ENCODE assay signal across 8 mouse cellular contexts in genomic region chr5:137671443-137672240, GRCm38 (mm10). TPM values are rescaled to one million over a fixed set of nuclear protein-coding genes. Genes with fewer than 3 reads are reported as not detected.
DNase-seq lines count a peak whose midpoint lies in the region; ATAC-seq and TF ChIP-seq lines count a peak whose summit lies in the region.

No protein-coding gene starts in this region.

- H3K4me2 ChIP-seq in kidney, embryonic 14.5 days (replicated peaks; ENCODE audit: low read depth, low read length), result no peak overlapping the region
- peak overlapping the region; percentile 28; the same call in 1 of the 2 replicates for H3K4me2 ChIP-seq in lung, embryonic 15.5 days
- H3K4me2 ChIP-seq in stomach, embryonic 16.5 days (ENCODE audit: low read depth, low read length), result peak overlapping the region; percentile 9; the same call in 1 of the 2 replicates

- H3K79me2 ChIP-seq in heart, adult 2 months (replicated peaks; ENCODE audit: control insufficient read depth, insufficient read depth, low read length), result no peaks in the 10 kb centered on the region

- TF ChIP-seq EP300 in heart, adult 2 months (IDR thresholded peaks at IDR 0.05; ENCODE audit: insufficient read depth, low read depth, low read length), result peak; percentile 100

- peaks cover 2% of the 10 kb centered on the region; the same call in 1 of the 2 replicates for H3K4me1 ChIP-seq in bone marrow, adult 2 months (ENCODE audit: control insufficient read depth, insufficient read depth, low read length)
- H3K4me1 ChIP-seq in heart, adult 2 months (ENCODE audit: control insufficient read depth, insufficient read depth, low read length), result peaks cover 20% of the 10 kb centered on the region
- H3K4me1 ChIP-seq in kidney, embryonic 14.5 days (ENCODE audit: control insufficient read depth, insufficient read depth, low read length), result peaks cover 20% of the 10 kb centered on the region
- H3K4me1 ChIP-seq in lung, embryonic 15.5 days, result peaks cover 30% of the 10 kb centered on the region
- peaks cover 28% of the 10 kb centered on the region for H3K4me1 ChIP-seq in stomach, embryonic 16.5 days (ENCODE audit: control insufficient read depth, insufficient read depth, low read length)

- H3K27ac ChIP-seq in bone marrow, adult 2 months (ENCODE audit: control insufficient read depth, insufficient read depth, low read depth, low read length, poor library complexity), result peak overlapping the region; percentile 9; the same call in 1 of the 2 replicates
- peak overlapping the region; percentile 87 for H3K27ac ChIP-seq in heart, adult 2 months
- peak overlapping the region; percentile 69; the same call in 1 of the 2 replicates for H3K27ac ChIP-seq in kidney, embryonic 14.5 days (ENCODE audit: low read depth, low read length)
- peak overlapping the region; percentile 81 for H3K27ac ChIP-seq in lung, embryonic 15.5 days
- H3K27ac ChIP-seq in stomach, embryonic 16.5 days (ENCODE audit: low read length), result peak overlapping the region; percentile 86

- TF ChIP-seq POLR2A in bone marrow, adult 2 months (IDR thresholded peaks at IDR 0.05; ENCODE audit: borderline replicate concordance, control insufficient read depth, low read depth, low read length), result no peak
- TF ChIP-seq POLR2A in heart, adult 2 months (IDR thresholded peaks at IDR 0.05; ENCODE audit: insufficient read depth, low read depth, low read length), result peak; percentile 59

- 7% methylated on average over 9 of the region's 9 CpGs for WGBS in bone marrow, adult 2 months
- 4% methylated on average over 9 of the region's 9 CpGs for WGBS in heart, adult 2 months
- WGBS in kidney, embryonic 14.5 days, result 14% methylated on average over 9 of the region's 9 CpGs
- WGBS in lung, embryonic 15.5 days, result 10% methylated on average over 9 of the region's 9 CpGs
- 8% methylated on average over 9 of the region's 9 CpGs for WGBS in stomach, embryonic 16.5 days

- ATAC-seq in kidney, embryonic 14.5 days (ENCODE audit: low FRiP score, low TSS enrichment), result peak; percentile 63
- peak; percentile 62 for ATAC-seq in lung, embryonic 15.5 days (ENCODE audit: borderline replicate concordance, extremely low read depth, low FRiP score, low TSS enrichment)
- ATAC-seq in stomach, embryonic 16.5 days (ENCODE audit: insufficient read depth, low FRiP score), result peak; percentile 80
- no peak for ATAC-seq in erythroid progenitor cell, adult 5-6 weeks (replicated peaks; ENCODE audit: low FRiP score, poor library complexity, severe bottlenecking)

- H3K4me3 ChIP-seq in bone marrow, adult 2 months (replicated peaks; ENCODE audit: control insufficient read depth, low read depth, low read length), result no peak overlapping the region
- H3K4me3 ChIP-seq in heart, adult 2 months, result no peak overlapping the region
- H3K4me3 ChIP-seq in kidney, embryonic 14.5 days (ENCODE audit: low read length), result no peak overlapping the region
- H3K4me3 ChIP-seq in lung, embryonic 15.5 days, result no peak overlapping the region
- H3K4me3 ChIP-seq in stomach, embryonic 16.5 days (replicated peaks; ENCODE audit: low read length), result no peak overlapping the region

- 0 out of 2 replicates have a peak overlapping the region, but pooled peaks have one; percentile 0 for H3K9ac ChIP-seq in heart, adult 2 months (ENCODE audit: low read depth, low read length)
- H3K9ac ChIP-seq in kidney, embryonic 14.5 days (ENCODE audit: low read depth, low read length), result no peak overlapping the region
- H3K9ac ChIP-seq in lung, embryonic 15.5 days, result no peak overlapping the region
- H3K9ac ChIP-seq in stomach, embryonic 16.5 days (ENCODE audit: low read length), result peak overlapping the region; percentile 52

- H3K9me3 ChIP-seq in kidney, embryonic 14.5 days (ENCODE audit: control insufficient read depth, low read length), result no peaks in the 10 kb centered on the region
- no peaks in the 10 kb centered on the region for H3K9me3 ChIP-seq in lung, embryonic 15.5 days
- H3K9me3 ChIP-seq in stomach, embryonic 16.5 days (replicated peaks; ENCODE audit: control insufficient read depth, low read length), result no peaks in the 10 kb centered on the region

- no peaks in the 10 kb centered on the region for H3K27me3 ChIP-seq in heart, adult 2 months (ENCODE audit: control insufficient read depth, insufficient read depth, low read length)
- H3K27me3 ChIP-seq in kidney, embryonic 14.5 days (ENCODE audit: control insufficient read depth, insufficient read depth, low read length), result no peaks in the 10 kb centered on the region
- no peaks in the 10 kb centered on the region for H3K27me3 ChIP-seq in lung, embryonic 15.5 days
- H3K27me3 ChIP-seq in stomach, embryonic 16.5 days (ENCODE audit: control insufficient read depth, insufficient read depth, low read length), result no peaks in the 10 kb centered on the region

- H3K36me3 ChIP-seq in heart, adult 2 months (ENCODE audit: control insufficient read depth, insufficient read depth, low read length), result peaks cover 3% of the 10 kb centered on the region
- H3K36me3 ChIP-seq in kidney, embryonic 14.5 days (ENCODE audit: control insufficient read depth, insufficient read depth, low read length), result peaks cover 12% of the 10 kb centered on the region
- H3K36me3 ChIP-seq in lung, embryonic 15.5 days, result peaks cover 10% of the 10 kb centered on the region; the same call in 1 of the 2 replicates
- 0 out of 2 replicates have a peak, but pooled peaks cover 4% of the 10 kb centered on the region for H3K36me3 ChIP-seq in stomach, embryonic 16.5 days (ENCODE audit: control insufficient read depth, insufficient read depth, low read length)

- no peak for TF ChIP-seq CTCF in bone marrow, adult 2 months (IDR thresholded peaks at IDR 0.05; ENCODE audit: control insufficient read depth, insufficient read depth, low read length)
- peak; percentile 16; the same call in 1 of the 2 replicates for TF ChIP-seq CTCF in heart, adult 2 months (IDR thresholded peaks at IDR 0.05)

- peak; percentile 21 to 26 for DNase-seq in layer of hippocampus, postnatal 10 days (ENCODE audit: low spot score in 2 of 2)
- DNase-seq in layer of hippocampus, adult 9-11 months, result no peak
- peak; percentile 77 to 86 for DNase-seq in heart, adult 2 months

- intact Hi-C loops in heart, adult 2 months (cut with DNase I), result no loop called here

RNA-seq across cellular contexts. Expression of gene Agfg2, which starts 12.9 kb away (rescaled TPM):
- total RNA-seq in layer of hippocampus, postnatal 10 days (2021), result 10 to 100 TPM; 46.2 to 46.9 TPM
- 33.1 and 50.5 TPM in 2 replicates for polyA plus RNA-seq in bone marrow, adult 2 months (2011; ENCODE audit: insufficient read depth, insufficient read length, low replicate concordance, missing spikeins)
- total RNA-seq in heart, adult 2 months (2021), result 10 to 100 TPM; 15.6 to 19.1 TPM
- 11.9 and 12.5 TPM in 2 replicates for polyA plus RNA-seq in heart, adult 2 months (2012; rRNA removed)
- 14.4 and 14.8 TPM in 2 replicates for polyA plus RNA-seq in kidney, embryonic 14.5 days (2014; fragmentation: Nextera tagmentation; extraction: Ambion mirVana)
- 15.5 and 16.7 TPM in 2 replicates for polyA plus RNA-seq in lung, embryonic 15.5 days (2015; fragmentation: Nextera tagmentation; extraction: Ambion mirVana)
- polyA plus RNA-seq in stomach, embryonic 16.5 days (2015; fragmentation: Nextera tagmentation; extraction: Ambion mirVana), result 16.3 and 19.0 TPM in 2 replicates
- 91.4 and 101 TPM in 2 replicates for total RNA-seq in erythroid progenitor cell, adult 5-6 weeks (2015; ENCODE audit: low replicate concordance)
- total RNA-seq in erythroid progenitor cell, adult 5-6 weeks (2017; ENCODE audit: low replicate concordance), result 91.5 and 141 TPM in 2 replicates

RNA-seq across cellular contexts. Expression of gene Irs3, which starts 26.1 kb away (rescaled TPM):
- under 1 TPM; 0.18 to 0.25 TPM for total RNA-seq in layer of hippocampus, postnatal 10 days (2021)
- polyA plus RNA-seq in bone marrow, adult 2 months (2011; ENCODE audit: insufficient read depth, insufficient read length, low replicate concordance, missing spikeins), result 0.77 TPM in 1 of 2 replicates, not detected in the other
- under 1 TPM; 0.34 to 0.73 TPM for total RNA-seq in heart, adult 2 months (2021)
- 0.91 and 2.2 TPM in 2 replicates for polyA plus RNA-seq in heart, adult 2 months (2012; rRNA removed)
- polyA plus RNA-seq in kidney, embryonic 14.5 days (2014; fragmentation: Nextera tagmentation; extraction: Ambion mirVana), result 0.43 and 0.84 TPM in 2 replicates
- polyA plus RNA-seq in lung, embryonic 15.5 days (2015; fragmentation: Nextera tagmentation; extraction: Ambion mirVana), result 0.06 TPM in 1 of 2 replicates, not detected in the other
- polyA plus RNA-seq in stomach, embryonic 16.5 days (2015; fragmentation: Nextera tagmentation; extraction: Ambion mirVana), result 0.14 and 0.19 TPM in 2 replicates
- not detected in 2 replicates for total RNA-seq in erythroid progenitor cell, adult 5-6 weeks (2015; ENCODE audit: low replicate concordance)
- total RNA-seq in erythroid progenitor cell, adult 5-6 weeks (2017; ENCODE audit: low replicate concordance), result not detected in 2 replicates

RNA-seq across cellular contexts. Expression of gene Sap25, which starts 30.5 kb away (rescaled TPM):
- total RNA-seq in layer of hippocampus, postnatal 10 days (2021), result 1 to 10 TPM; 5.0 to 7.5 TPM
- 65.6 and 161 TPM in 2 replicates for polyA plus RNA-seq in bone marrow, adult 2 months (2011; ENCODE audit: insufficient read depth, insufficient read length, low replicate concordance, missing spikeins)
- total RNA-seq in heart, adult 2 months (2021), result 1 to 10 TPM; 1.5 to 2.0 TPM
- 25.2 and 34.9 TPM in 2 replicates for polyA plus RNA-seq in heart, adult 2 months (2012; rRNA removed)
- 9.3 and 10.1 TPM in 2 replicates for polyA plus RNA-seq in kidney, embryonic 14.5 days (2014; fragmentation: Nextera tagmentation; extraction: Ambion mirVana)
- polyA plus RNA-seq in lung, embryonic 15.5 days (2015; fragmentation: Nextera tagmentation; extraction: Ambion mirVana), result 6.5 and 8.3 TPM in 2 replicates
- 6.8 and 9.4 TPM in 2 replicates for polyA plus RNA-seq in stomach, embryonic 16.5 days (2015; fragmentation: Nextera tagmentation; extraction: Ambion mirVana)
- 62.5 and 94.1 TPM in 2 replicates for total RNA-seq in erythroid progenitor cell, adult 5-6 weeks (2015; ENCODE audit: low replicate concordance)
- total RNA-seq in erythroid progenitor cell, adult 5-6 weeks (2017; ENCODE audit: low replicate concordance), result 7.7 and 15.9 TPM in 2 replicates

RNA-seq across cellular contexts. Expression of gene Gm20605, which starts 42.7 kb away (rescaled TPM):
- 1 to 10 TPM; 8.7 to 8.9 TPM for total RNA-seq in layer of hippocampus, postnatal 10 days (2021)
- 24.9 and 41.6 TPM in 2 replicates for polyA plus RNA-seq in bone marrow, adult 2 months (2011; ENCODE audit: insufficient read depth, insufficient read length, low replicate concordance, missing spikeins)
- total RNA-seq in heart, adult 2 months (2021), result 1 to 10 TPM; 2.8 to 4.3 TPM
- 7.3 and 9.5 TPM in 2 replicates for polyA plus RNA-seq in heart, adult 2 months (2012; rRNA removed)
- polyA plus RNA-seq in kidney, embryonic 14.5 days (2014; fragmentation: Nextera tagmentation; extraction: Ambion mirVana), result 5.7 and 12.5 TPM in 2 replicates
- 9.4 and 9.6 TPM in 2 replicates for polyA plus RNA-seq in lung, embryonic 15.5 days (2015; fragmentation: Nextera tagmentation; extraction: Ambion mirVana)
- polyA plus RNA-seq in stomach, embryonic 16.5 days (2015; fragmentation: Nextera tagmentation; extraction: Ambion mirVana), result 9.4 and 12.2 TPM in 2 replicates
- total RNA-seq in erythroid progenitor cell, adult 5-6 weeks (2015; ENCODE audit: low replicate concordance), result 17.3 and 25.2 TPM in 2 replicates
- total RNA-seq in erythroid progenitor cell, adult 5-6 weeks (2017; ENCODE audit: low replicate concordance), result 6.1 and 17.1 TPM in 2 replicates

RNA-seq across cellular contexts. Expression of gene Lrch4, which starts 42.7 kb away (rescaled TPM):
- total RNA-seq in layer of hippocampus, postnatal 10 days (2021), result 10 to 100 TPM; 13.2 to 20.1 TPM
- 36.1 and 108 TPM in 2 replicates for polyA plus RNA-seq in bone marrow, adult 2 months (2011; ENCODE audit: insufficient read depth, insufficient read length, low replicate concordance, missing spikeins)
- total RNA-seq in heart, adult 2 months (2021), result 10 to 100 TPM; 17.1 to 20.0 TPM
- 24.8 and 29.1 TPM in 2 replicates for polyA plus RNA-seq in heart, adult 2 months (2012; rRNA removed)
- polyA plus RNA-seq in kidney, embryonic 14.5 days (2014; fragmentation: Nextera tagmentation; extraction: Ambion mirVana), result 37.6 and 43.2 TPM in 2 replicates
- polyA plus RNA-seq in lung, embryonic 15.5 days (2015; fragmentation: Nextera tagmentation; extraction: Ambion mirVana), result 35.7 and 37.1 TPM in 2 replicates
- polyA plus RNA-seq in stomach, embryonic 16.5 days (2015; fragmentation: Nextera tagmentation; extraction: Ambion mirVana), result 36.4 and 39.4 TPM in 2 replicates
- total RNA-seq in erythroid progenitor cell, adult 5-6 weeks (2015; ENCODE audit: low replicate concordance), result 46.9 and 75.0 TPM in 2 replicates
- total RNA-seq in erythroid progenitor cell, adult 5-6 weeks (2017; ENCODE audit: low replicate concordance), result 32.0 and 37.7 TPM in 2 replicates

Comparison
In these comparisons a context has a peak if more than half of its experiments do, and no peak if none do; other contexts are left out.
1. H3K27ac ChIP-seq: peak in every context shown above with its lines; median percentile 87 in heart, adult 2 months; 86 in stomach, embryonic 16.5 days; 81 in lung, embryonic 15.5 days; 69 in kidney, embryonic 14.5 days; 9 in bone marrow, adult 2 months.
2. H3K9ac ChIP-seq: peak in heart, adult 2 months (single experiment) and stomach, embryonic 16.5 days (single experiment); none in kidney, embryonic 14.5 days (single experiment) and lung, embryonic 15.5 days (single experiment).